8 mouse cellular contexts compared by ENCODE assay signal in genomic region chr3:108591530-108592522, GRCm38 (mm10). TPM values are rescaled to one million over a fixed set of nuclear protein-coding genes. Genes with fewer than 3 reads are reported as not detected.
DNase-seq lines count a peak whose midpoint lies in the region; ATAC-seq and TF ChIP-seq lines count a peak whose summit lies in the region.

No protein-coding gene starts in this region.

- peak; percentile 40 for DNase-seq in left cerebral cortex, postnatal 4 days
- no peak for DNase-seq in left cerebral cortex, postnatal 25 days (ENCODE audit: low spot score in 2 of 2)
- DNase-seq in brain, adult 2 months (ENCODE audit: low read depth, low spot score), result peak; percentile 47
- no peak for DNase-seq in liver, embryonic 13.5 days
- DNase-seq in frontal cortex, adult 2 months (ENCODE audit: extremely low spot score in 1 of 2, low spot score in 1 of 2), result no peak
- no peak for DNase-seq in spleen, adult 12 weeks (ENCODE audit: low spot score)

- H3K4me3 ChIP-seq in forebrain, embryonic 12.5 days (replicated peaks), result peak overlapping the region; percentile 94
- peak overlapping the region; percentile 83 for H3K4me3 ChIP-seq in liver, embryonic 13.5 days (replicated peaks)
- peak overlapping the region; percentile 87 for H3K4me3 ChIP-seq in small intestine, adult 2 months (ENCODE audit: low read depth, low read length)

- peaks cover 13% of the 10 kb centered on the region; the same call in 1 of the 2 replicates for H3K4me1 ChIP-seq in forebrain, embryonic 12.5 days
- H3K4me1 ChIP-seq in liver, embryonic 13.5 days (replicated peaks), result peaks cover 16% of the 10 kb centered on the region
- no peaks in the 10 kb centered on the region for H3K4me1 ChIP-seq in small intestine, adult 2 months (ENCODE audit: control insufficient read depth, insufficient read depth, insufficient read length, low read length)

- ATAC-seq in forebrain, embryonic 12.5 days (ENCODE audit: low FRiP score), result peak; percentile 81
- ATAC-seq in liver, embryonic 13.5 days (ENCODE audit: low read depth), result no peak

- no peak for TF ChIP-seq POLR2A in small intestine, adult 2 months (IDR thresholded peaks at IDR 0.05; ENCODE audit: low read depth, low read length)

- H3K4me2 ChIP-seq in forebrain, embryonic 12.5 days, result peak overlapping the region; percentile 94
- peak overlapping the region; percentile 100 for H3K4me2 ChIP-seq in liver, embryonic 13.5 days

- no peaks in the 10 kb centered on the region for H3K36me3 ChIP-seq in forebrain, embryonic 12.5 days (replicated peaks)
- no peaks in the 10 kb centered on the region for H3K36me3 ChIP-seq in liver, embryonic 13.5 days
- no peaks in the 10 kb centered on the region for H3K36me3 ChIP-seq in small intestine, adult 2 months (ENCODE audit: control insufficient read depth, insufficient read depth, low read length)

- H3K9me3 ChIP-seq in forebrain, embryonic 12.5 days, result no peaks in the 10 kb centered on the region
- no peaks in the 10 kb centered on the region for H3K9me3 ChIP-seq in liver, embryonic 13.5 days (replicated peaks)

- H3K27ac ChIP-seq in forebrain, embryonic 12.5 days, result peak overlapping the region; percentile 94
- peak overlapping the region; percentile 84 for H3K27ac ChIP-seq in liver, embryonic 13.5 days
- H3K27ac ChIP-seq in small intestine, adult 2 months (ENCODE audit: insufficient read depth, low read depth, low read length), result peak overlapping the region; percentile 4; the same call in 1 of the 2 replicates

- under 1% methylated on average over 61 of the region's 61 CpGs for WGBS in forebrain, embryonic 12.5 days
- WGBS in liver, embryonic 13.5 days (ENCODE audit: insufficient replicate concordance), result under 1% methylated on average over 56 of the region's 61 CpGs
- under 1% methylated on average over 61 of the region's 61 CpGs for WGBS in small intestine, adult 2 months

- TF ChIP-seq CTCF in small intestine, adult 2 months (IDR thresholded peaks at IDR 0.05; ENCODE audit: extremely low read depth, insufficient read length, insufficient replicate concordance, low read depth, low read length), result no peak

- H3K27me3 ChIP-seq in forebrain, embryonic 12.5 days, result no peaks in the 10 kb centered on the region
- H3K27me3 ChIP-seq in liver, embryonic 13.5 days, result 0 out of 2 replicates have a peak, but pooled peaks cover 4% of the 10 kb centered on the region
- no peaks in the 10 kb centered on the region for H3K27me3 ChIP-seq in small intestine, adult 2 months (ENCODE audit: control insufficient read depth, insufficient read depth, low read length)

- peak overlapping the region; percentile 93 for H3K9ac ChIP-seq in forebrain, embryonic 12.5 days
- peak overlapping the region; percentile 85 for H3K9ac ChIP-seq in liver, embryonic 13.5 days

- intact Hi-C loops in left cerebral cortex, postnatal 4 days (cut with DNase I), result no loop called here
- intact Hi-C loops in left cerebral cortex, postnatal 25 days (cut with DNase I), result loop anchor here (1.0 to 2.0 kb wide), 2 partner anchors 17 to 56 kb away; partner anchors contain the start of gene 5330417C22Rik

RNA-seq across cellular contexts. Expression of gene Wdr47, which starts 0.7 kb away (rescaled TPM):
- 100 to 1,000 TPM; 184 to 186 TPM for total RNA-seq in left cerebral cortex, postnatal 4 days (2021)
- 100 to 1,000 TPM; 127 to 137 TPM for total RNA-seq in left cerebral cortex, postnatal 25 days (2021)
- 51.1 and 55.9 TPM in 2 replicates for polyA plus RNA-seq in forebrain, embryonic 12.5 days (2016; fragmentation: Nextera tagmentation; extraction: Ambion mirVana)
- 1.7 and 1.8 TPM in 2 replicates for polyA plus RNA-seq in liver, embryonic 13.5 days (2015; fragmentation: Nextera tagmentation; extraction: Ambion mirVana)
- 0.94 and 1.3 TPM in 2 replicates for polyA plus RNA-seq in small intestine, adult 2 months (2012; rRNA removed)
- polyA plus RNA-seq in frontal cortex, adult 2 months (2012; rRNA removed), result 58.7 and 71.0 TPM in 2 replicates

RNA-seq across cellular contexts. Expression of gene Taf13, which starts 20.3 kb away (rescaled TPM):
- 10 to 100 TPM; 22.3 to 26.3 TPM for total RNA-seq in left cerebral cortex, postnatal 4 days (2021)
- total RNA-seq in left cerebral cortex, postnatal 25 days (2021), result 10 to 100 TPM; 34.9 to 35.4 TPM
- 55.7 and 58.5 TPM in 2 replicates for polyA plus RNA-seq in forebrain, embryonic 12.5 days (2016; fragmentation: Nextera tagmentation; extraction: Ambion mirVana)
- 13.0 and 17.4 TPM in 2 replicates for polyA plus RNA-seq in liver, embryonic 13.5 days (2015; fragmentation: Nextera tagmentation; extraction: Ambion mirVana)
- polyA plus RNA-seq in small intestine, adult 2 months (2012; rRNA removed), result 0.06 and 0.51 TPM in 2 replicates
- 35.3 and 40.0 TPM in 2 replicates for polyA plus RNA-seq in frontal cortex, adult 2 months (2012; rRNA removed)

RNA-seq across cellular contexts. Expression of gene Tmem167b, which starts 29.6 kb away (rescaled TPM):
- total RNA-seq in left cerebral cortex, postnatal 4 days (2021), result 10 to 100 TPM; 45.4 to 46.1 TPM
- 10 to 100 TPM; 42.5 to 44.7 TPM for total RNA-seq in left cerebral cortex, postnatal 25 days (2021)
- polyA plus RNA-seq in forebrain, embryonic 12.5 days (2016; fragmentation: Nextera tagmentation; extraction: Ambion mirVana), result 59.4 and 65.8 TPM in 2 replicates
- polyA plus RNA-seq in liver, embryonic 13.5 days (2015; fragmentation: Nextera tagmentation; extraction: Ambion mirVana), result 13.7 and 18.5 TPM in 2 replicates
- 1.4 and 2.9 TPM in 2 replicates for polyA plus RNA-seq in small intestine, adult 2 months (2012; rRNA removed)
- 18.2 and 18.5 TPM in 2 replicates for polyA plus RNA-seq in frontal cortex, adult 2 months (2012; rRNA removed)

RNA-seq across cellular contexts. Expression of gene 5330417C22Rik, which starts 55.5 kb away (rescaled TPM):
- 10 to 100 TPM; 17.6 to 20.1 TPM for total RNA-seq in left cerebral cortex, postnatal 4 days (2021)
- 10 to 100 TPM; 28.2 to 36.0 TPM for total RNA-seq in left cerebral cortex, postnatal 25 days (2021)
- 3.7 and 5.9 TPM in 2 replicates for polyA plus RNA-seq in forebrain, embryonic 12.5 days (2016; fragmentation: Nextera tagmentation; extraction: Ambion mirVana)
- 0.09 and 0.10 TPM in 2 replicates for polyA plus RNA-seq in liver, embryonic 13.5 days (2015; fragmentation: Nextera tagmentation; extraction: Ambion mirVana)
- 15.2 and 19.4 TPM in 2 replicates for polyA plus RNA-seq in small intestine, adult 2 months (2012; rRNA removed)
- 20.0 and 21.7 TPM in 2 replicates for polyA plus RNA-seq in frontal cortex, adult 2 months (2012; rRNA removed)

RNA-seq across cellular contexts. Expression of gene 1700013F07Rik, which starts 57.9 kb away (rescaled TPM):
- total RNA-seq in left cerebral cortex, postnatal 4 days (2021), result 1 to 10 TPM; 2.4 to 2.7 TPM
- 1 to 10 TPM in 1 of 2 experiments, under 1 TPM in 1; 0.92 to 1.6 TPM for total RNA-seq in left cerebral cortex, postnatal 25 days (2021)
- polyA plus RNA-seq in forebrain, embryonic 12.5 days (2016; fragmentation: Nextera tagmentation; extraction: Ambion mirVana), result 0.76 and 1.2 TPM in 2 replicates
- not detected in 2 replicates for polyA plus RNA-seq in liver, embryonic 13.5 days (2015; fragmentation: Nextera tagmentation; extraction: Ambion mirVana)
- not detected in 2 replicates for polyA plus RNA-seq in small intestine, adult 2 months (2012; rRNA removed)
- polyA plus RNA-seq in frontal cortex, adult 2 months (2012; rRNA removed), result 1.2 and 1.4 TPM in 2 replicates

Comparison
In these comparisons a context has a peak if more than half of its experiments do, and no peak if none do; other contexts are left out.
1. DNase-seq: peak in left cerebral cortex, postnatal 4 days (single experiment) and brain, adult 2 months (single experiment); none in left cerebral cortex, postnatal 25 days (0 of 2), liver, embryonic 13.5 days (single experiment), frontal cortex, adult 2 months (0 of 2) and spleen, adult 12 weeks (single experiment).
2. H3K27ac ChIP-seq: peak in every context shown above with its lines; median percentile 94 in forebrain, embryonic 12.5 days; 84 in liver, embryonic 13.5 days; 4 in small intestine, adult 2 months.
3. RNA of gene Wdr47, which starts 0.7 kb away (polyA plus RNA-seq): 58.7 to 71.0 TPM in frontal cortex, adult 2 months and 51.1 to 55.9 TPM in forebrain, embryonic 12.5 days; 1.7 to 1.8 TPM in liver, embryonic 13.5 days and 0.94 to 1.3 TPM in small intestine, adult 2 months; every median in the first group is over 10 times any median in the second.
4. Peak in every context shown above with its lines, with median percentiles within 50 percentile points of each other: H3K4me3 ChIP-seq.